Mouse (Mus musculus): ENCODE data around the gene Syna.

- TF ChIP-seq CTCF (IDR thresholded peaks at IDR 0.05; ENCODE audit: low read depth, low read length) (no peak), POLR2A (IDR thresholded peaks at IDR 0.05; ENCODE audit: insufficient read depth, low read length) (no peak), EP300 (IDR thresholded peaks at IDR 0.05; ENCODE audit: insufficient read depth, low read depth, low read length) (no peak)
Measured at GRCm38 (mm10) chr5:134536036-134536435, 23.9 kb downstream of the Syna start.

Data from ES-Bruce4 (cell line).